Mouse (Mus musculus) spleen, adult 2 months (tissue): ENCODE measurements around the gene Mtmr11.

Source experiments
- CTCF ChIP-seq: fragments of 200-500 bp; IDR thresholded peaks from 2 replicates; pipeline ENCODE4 v1.5.1; 2011; ENCODE audit warnings: mild to moderate bottlenecking, inconsistent platforms; ENCODE audit not compliant: insufficient read depth, insufficient read length, insufficient replicate concordance; ENCODE audit errors: extremely low read depth
- POLR2A ChIP-seq: fragments of 200-500 bp; IDR thresholded peaks from 2 replicates; pipeline ENCODE4 v1.6.1; 2011; ENCODE audit warnings: low read depth, low read length, inconsistent platforms

GRCm38 (mm10) chr3:96209242-96209641 is 47.4 kb downstream of the Mtmr11 start:
- no peak for TF ChIP-seq POLR2A
- TF ChIP-seq CTCF: no peak
